Mouse (Mus musculus): Measurements from ENCODE around the gene Olfr1336. TPM values are rescaled to one million over a fixed set of nuclear protein-coding genes. Genes with fewer than 3 reads are reported as not detected.
"Not testable (repeated sequence)": the region's sequence is repeated elsewhere in the genome, so short reads cannot be mapped to it uniquely, and the experiment has no call there.

Olfr1336 gene
- polyA plus RNA-seq, 1 experiment from 2014 or later: not detected

GRCm38 (mm10) chr7:6430342-6430741 lies 25.6 kb upstream of the Olfr1336 start:
- peak; percentile 66 for TF ChIP-seq CTCF (IDR thresholded peaks at IDR 0.05; ENCODE audit: low read depth)
- no peak for ATAC-seq
- Histone ChIP-seq H3K4me1 (replicated peaks; ENCODE audit: control insufficient read depth, insufficient read depth, low read length) (no peaks in the 10 kb centered on the region), H3K27ac (ENCODE audit: low read depth, low read length) (no peak overlapping the region), H3K9me3 (ENCODE audit: control insufficient read depth) (peaks cover 6% of the 10 kb centered on the region; the same call in 1 of the 2 replicates), H3K36me3 (ENCODE audit: control insufficient read depth, insufficient read depth) (no peaks in the 10 kb centered on the region), H3K4me3 (ENCODE audit: low read depth, low read length) (no peak overlapping the region), H3K27me3 (replicated peaks; ENCODE audit: control insufficient read depth, insufficient read depth, low read length) (no peaks in the 10 kb centered on the region), H3K9ac (ENCODE audit: low read depth, low read length) (no peak overlapping the region), H3K4me2 (replicated peaks; ENCODE audit: low read depth) (no peak overlapping the region)
- 38% methylated on average over 2 of the region's 2 CpGs for WGBS

- Histone ChIP-seq H3K4me3 (ENCODE audit: low read depth, low read length) (no peak within 1 kb of the TSS), H3K4me1 (replicated peaks; ENCODE audit: control insufficient read depth, insufficient read depth, low read length) (no peaks in the 10 kb centered on the region), H3K36me3 (ENCODE audit: control insufficient read depth, insufficient read depth) (no peaks in the 10 kb centered on the region), H3K9ac (ENCODE audit: low read depth, low read length) (no peak within 1 kb of the TSS), H3K9me3 (ENCODE audit: control insufficient read depth) (no peaks in the 10 kb centered on the region), H3K4me2 (replicated peaks; ENCODE audit: low read depth) (no peak within 1 kb of the TSS), H3K27ac (ENCODE audit: low read depth, low read length) (no peak within 1 kb of the TSS), H3K27me3 (replicated peaks; ENCODE audit: control insufficient read depth, insufficient read depth, low read length) (no peaks in the 10 kb centered on the region)
- ATAC-seq: no peak
- 74% methylated on average over 3 of the region's 3 CpGs for WGBS
- no peak for TF ChIP-seq CTCF (IDR thresholded peaks at IDR 0.05; ENCODE audit: low read depth)
Observed at GRCm38 (mm10) chr7:6438388-6438787, 17.6 kb upstream of the Olfr1336 start, which contains the start of gene Olfr1344. Gene Olfr1344 (plus strand): TSS chr7:6438688.

- Histone ChIP-seq H3K9me3 (ENCODE audit: control insufficient read depth) (no peaks in the 10 kb centered on the region), H3K4me3 (ENCODE audit: low read depth, low read length) (no peak overlapping the region), H3K36me3 (ENCODE audit: control insufficient read depth, insufficient read depth) (no peaks in the 10 kb centered on the region), H3K27ac (ENCODE audit: low read depth, low read length) (no peak overlapping the region), H3K4me2 (replicated peaks; ENCODE audit: low read depth) (no peak overlapping the region), H3K4me1 (replicated peaks; ENCODE audit: control insufficient read depth, insufficient read depth, low read length) (no peaks in the 10 kb centered on the region), H3K9ac (ENCODE audit: low read depth, low read length) (no peak overlapping the region), H3K27me3 (replicated peaks; ENCODE audit: control insufficient read depth, insufficient read depth, low read length) (no peaks in the 10 kb centered on the region)
- no peak for TF ChIP-seq CTCF (IDR thresholded peaks at IDR 0.05; ENCODE audit: low read depth)
- 42% methylated on average over 2 of the region's 2 CpGs for WGBS
- no peak for ATAC-seq
Observed at GRCm38 (mm10) chr7:6441173-6441572, 14.8 kb upstream of the Olfr1336 start.

GRCm38 (mm10) chr7:6447771-6448170 lies 8.2 kb upstream of the Olfr1336 start:
- no peaks in the 10 kb centered on the region for H3K9me3 ChIP-seq (ENCODE audit: control insufficient read depth)
- H3K36me3 ChIP-seq (ENCODE audit: control insufficient read depth, insufficient read depth): no peaks in the 10 kb centered on the region
- no peak overlapping the region for H3K9ac ChIP-seq (ENCODE audit: low read depth, low read length)
- no peaks in the 10 kb centered on the region for H3K27me3 ChIP-seq (replicated peaks; ENCODE audit: control insufficient read depth, insufficient read depth, low read length)
- H3K4me1 ChIP-seq (replicated peaks; ENCODE audit: control insufficient read depth, insufficient read depth, low read length): no peaks in the 10 kb centered on the region
- no peak for TF ChIP-seq CTCF (IDR thresholded peaks at IDR 0.05; ENCODE audit: low read depth)
- no peak for ATAC-seq
- WGBS: 83% methylated on average over 5 of the region's 5 CpGs
- H3K27ac ChIP-seq (ENCODE audit: low read depth, low read length): no peak overlapping the region
- H3K4me3 ChIP-seq (ENCODE audit: low read depth, low read length): no peak overlapping the region
- H3K4me2 ChIP-seq (replicated peaks; ENCODE audit: low read depth): no peak overlapping the region

- H3K4me1 ChIP-seq (replicated peaks; ENCODE audit: control insufficient read depth, insufficient read depth, low read length): no peaks in the 10 kb centered on the region
- H3K36me3 ChIP-seq (ENCODE audit: control insufficient read depth, insufficient read depth): no peaks in the 10 kb centered on the region
- no peak overlapping the region for H3K4me2 ChIP-seq (replicated peaks; ENCODE audit: low read depth)
- ATAC-seq: no peak
- no peak overlapping the region for H3K4me3 ChIP-seq (ENCODE audit: low read depth, low read length)
- H3K9me3 ChIP-seq (ENCODE audit: control insufficient read depth): no peaks in the 10 kb centered on the region
- WGBS: 40% methylated on average over 3 of the region's 3 CpGs
- no peak for TF ChIP-seq CTCF (IDR thresholded peaks at IDR 0.05; ENCODE audit: low read depth)
- no peak overlapping the region for H3K9ac ChIP-seq (ENCODE audit: low read depth, low read length)
- no peaks in the 10 kb centered on the region for H3K27me3 ChIP-seq (replicated peaks; ENCODE audit: control insufficient read depth, insufficient read depth, low read length)
- no peak overlapping the region for H3K27ac ChIP-seq (ENCODE audit: low read depth, low read length)
Observed at GRCm38 (mm10) chr7:6456399-6456798, 431 bp downstream of the Olfr1336 start.

GRCm38 (mm10) chr7:6466951-6467350 lies 11.0 kb downstream of the Olfr1336 start, which contains the start of gene Olfr1346:
Gene Olfr1346 (plus strand): TSS chr7:6467101.
- no peak for TF ChIP-seq CTCF (IDR thresholded peaks at IDR 0.05; ENCODE audit: low read depth)
- no peaks in the 10 kb centered on the region for H3K27me3 ChIP-seq (replicated peaks; ENCODE audit: control insufficient read depth, insufficient read depth, low read length)
- no peak within 1 kb of the TSS for H3K4me2 ChIP-seq (replicated peaks; ENCODE audit: low read depth)
- no peak within 1 kb of the TSS for H3K27ac ChIP-seq (ENCODE audit: low read depth, low read length)
- H3K9ac ChIP-seq (ENCODE audit: low read depth, low read length): no peak within 1 kb of the TSS
- H3K4me3 ChIP-seq (ENCODE audit: low read depth, low read length): no peak within 1 kb of the TSS
- no peaks in the 10 kb centered on the region for H3K9me3 ChIP-seq (ENCODE audit: control insufficient read depth)
- no peaks in the 10 kb centered on the region for H3K4me1 ChIP-seq (replicated peaks; ENCODE audit: control insufficient read depth, insufficient read depth, low read length)
- no peak for ATAC-seq
- no peaks in the 10 kb centered on the region for H3K36me3 ChIP-seq (ENCODE audit: control insufficient read depth, insufficient read depth)

GRCm38 (mm10) chr7:6477633-6478032 lies 21.7 kb downstream of the Olfr1336 start:
- ATAC-seq; H3K36me3 ChIP-seq (ENCODE audit: control insufficient read depth, insufficient read depth); H3K4me3 ChIP-seq (ENCODE audit: low read depth, low read length); H3K9ac ChIP-seq (ENCODE audit: low read depth, low read length); H3K4me1 ChIP-seq (replicated peaks; ENCODE audit: control insufficient read depth, insufficient read depth, low read length); H3K27ac ChIP-seq (ENCODE audit: low read depth, low read length); H3K27me3 ChIP-seq (replicated peaks; ENCODE audit: control insufficient read depth, insufficient read depth, low read length); H3K4me2 ChIP-seq (replicated peaks; ENCODE audit: low read depth); H3K9me3 ChIP-seq (ENCODE audit: control insufficient read depth): not testable (repeated sequence)
- WGBS: 50% methylated on average over 2 of the region's 2 CpGs
